Mouse (Mus musculus): ENCODE data around the gene Tfip11.

DNA sequence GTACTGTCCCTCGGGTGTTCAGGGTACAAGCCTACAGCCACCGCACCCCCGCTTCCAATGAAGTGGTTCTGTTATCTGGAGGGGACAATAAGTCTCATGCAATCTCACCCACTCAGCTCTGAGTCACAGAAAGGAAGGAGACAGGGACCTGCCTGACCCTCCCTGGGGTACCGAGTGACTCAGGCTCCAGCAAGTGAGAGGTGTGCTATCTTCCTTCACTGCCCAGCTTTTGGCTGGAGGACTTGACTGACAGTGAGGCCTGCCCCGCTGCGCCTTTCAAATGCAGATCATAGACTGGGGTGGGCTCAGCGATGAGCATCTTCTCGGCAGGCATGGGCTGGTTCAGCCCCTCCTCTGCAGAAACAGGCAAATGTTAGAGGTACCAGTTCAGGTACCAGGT lies 31.0 kb upstream of the Tfip11 start:
- TF ChIP-seq CTCF (IDR thresholded peaks at IDR 0.05; ENCODE audit: extremely low read depth, insufficient read depth, insufficient read length, insufficient replicate concordance) (no peak), POLR2A (IDR thresholded peaks at IDR 0.05; ENCODE audit: low read depth, low read length) (no peak)
